Mouse (Mus musculus) neural tube, embryonic 10.5 days (tissue): ENCODE results near the gene Zfp946.

Experiments used
- DNase-seq: peaks from one replicate; pipeline ENCODE4 v3.0.0-alpha.2; 2017; ENCODE audit warnings: low spot score; ENCODE audit errors: extremely low spot score

Zfp946 gene

GRCm38 (mm10) chr17:22423952-22424617 is at the start of gene Zfp946:
Zfp946 (plus strand) TSS chr17:22424222.
- peak; percentile 92 for DNase-seq

GRCm38 (mm10) chr17:22410756-22411155 is 13.3 kb upstream of the Zfp946 start:
- no peak for DNase-seq

- peak; percentile 54 for DNase-seq
Observed at GRCm38 (mm10) chr17:22417510-22417909, 6.5 kb upstream of the Zfp946 start.

- peak; percentile 27 for DNase-seq
Observed at GRCm38 (mm10) chr17:22424636-22425354, 773 bp downstream of the Zfp946 start.

- no peak for DNase-seq
Observed at GRCm38 (mm10) chr17:22447684-22448083, 23.7 kb downstream of the Zfp946 start.

- DNase-seq, result no peak
Observed at GRCm38 (mm10) chr17:22497120-22497519, 73.1 kb downstream of the Zfp946 start.
